23 mouse cellular contexts compared by ENCODE assay signal in the genomic region with DNA sequence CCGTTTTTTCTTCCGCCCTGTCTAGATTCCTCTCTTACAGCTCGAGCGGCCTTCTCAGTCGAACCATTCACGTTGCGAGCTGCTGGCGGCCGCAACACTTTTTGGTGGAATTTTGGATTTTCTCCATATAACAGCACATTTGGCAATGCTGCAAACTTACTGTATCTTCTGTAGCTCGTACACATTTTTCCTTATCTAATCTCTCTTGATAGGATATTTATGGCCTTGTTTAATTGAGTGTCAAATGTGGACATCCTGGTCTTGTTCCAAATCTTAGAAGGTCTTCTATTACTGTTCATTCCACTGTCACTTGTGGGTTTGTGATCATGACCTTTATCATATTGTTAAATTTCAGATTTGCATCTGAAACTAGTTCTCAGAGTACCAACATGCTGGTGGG.
DNase-seq lines count a peak whose midpoint lies in the region; ATAC-seq and TF ChIP-seq lines count a peak whose summit lies in the region.
"Had no signal": no experiment of that assay in that cellular context is flagged by ENCODE, and none has a peak within 500 bp of the region (broad histone marks: within the 10 kb centered on the region; RNA-seq: fewer than 3 reads in every experiment).

No protein-coding gene starts in this region.

- TF ChIP-seq CTCF in lung, embryonic 14.5 days (IDR thresholded peaks at IDR 0.05; ENCODE audit: low read depth) = no peak
- TF ChIP-seq CTCF in lung, adult 2 months (IDR thresholded peaks at IDR 0.05; ENCODE audit: insufficient read depth, low read length) = no peak

- no peak for TF ChIP-seq POLR2A in lung, adult 2 months (IDR thresholded peaks at IDR 0.05; ENCODE audit: borderline replicate concordance, extremely low read depth, low read depth, low read length)

- H3K4me2 ChIP-seq in lung, embryonic 14.5 days = no peak overlapping the region
- H3K4me2 ChIP-seq in lung, embryonic 15.5 days = no peak overlapping the region
- H3K4me2 ChIP-seq in lung, embryonic 16.5 days (ENCODE audit: low read depth, low read length) = no peak overlapping the region

- H3K9me3 ChIP-seq in lung, embryonic 14.5 days (ENCODE audit: low read depth, low read length) = no peaks in the 10 kb centered on the region
- no peaks in the 10 kb centered on the region for H3K9me3 ChIP-seq in lung, embryonic 15.5 days
- no peaks in the 10 kb centered on the region for H3K9me3 ChIP-seq in lung, embryonic 16.5 days (ENCODE audit: control insufficient read depth, low read length)
- H3K9me3 ChIP-seq: G1E had no signal

- no peak overlapping the region for H3K4me3 ChIP-seq in lung, embryonic 14.5 days (ENCODE audit: low read depth, low read length)
- H3K4me3 ChIP-seq in lung, embryonic 15.5 days = no peak overlapping the region
- no peak overlapping the region for H3K4me3 ChIP-seq in lung, embryonic 16.5 days (ENCODE audit: low read length)
- H3K4me3 ChIP-seq in lung, adult 2 months (replicated peaks; ENCODE audit: extremely low read depth, low read depth, low read length) = no peak overlapping the region

- ATAC-seq in lung, embryonic 14.5 days (ENCODE audit: insufficient read depth) = no peak
- ATAC-seq in lung, embryonic 15.5 days (ENCODE audit: borderline replicate concordance, extremely low read depth, low FRiP score, low TSS enrichment) = peak; percentile 83; the same call in 1 of the 2 replicates
- peak; percentile 81 for ATAC-seq in lung, embryonic 16.5 days (ENCODE audit: low read depth)
- ATAC-seq: activated CD4-positive, CD25-positive, alpha-beta regulatory T cell, adult 4 months; CD4-positive, CD25-positive, alpha-beta regulatory T cell, adult 4 months; Patski had no signal

- DNase-seq in lung, embryonic 14.5 days = peak; percentile 70
- no peak for DNase-seq in lung, postnatal 25 days (ENCODE audit: low spot score)
- no peak for DNase-seq in lung, postnatal 10 days
- no peak for DNase-seq in lung, adult 2 months
- DNase-seq in MN1 (ENCODE audit: low spot score) = peak; percentile 3
- DNase-seq in heart, adult 18-20 months = no peak
- DNase-seq: adrenal gland, adult 2 months; adrenal gland, adult 8-10 months; adrenal gland, postnatal 10 days; adrenal gland, postnatal 14 days; adrenal gland, postnatal 25 days; adrenal gland, postnatal 36 days; B cell, adult 2 months; cerebellum, adult 11 months; cerebellum, adult 11-12 months; cerebellum, adult 18-20 months had no signal

- WGBS in lung, embryonic 14.5 days = 61% methylated on average over 10 of the region's 10 CpGs
- 71% methylated on average over 10 of the region's 10 CpGs for WGBS in lung, embryonic 15.5 days
- WGBS in lung, embryonic 16.5 days = 68% methylated on average over 10 of the region's 10 CpGs
- 78% methylated on average over 10 of the region's 10 CpGs for WGBS in lung, adult 2 months

- no peaks in the 10 kb centered on the region for H3K4me1 ChIP-seq in lung, embryonic 14.5 days (ENCODE audit: insufficient read depth)
- no peaks in the 10 kb centered on the region for H3K4me1 ChIP-seq in lung, embryonic 15.5 days
- no peaks in the 10 kb centered on the region for H3K4me1 ChIP-seq in lung, embryonic 16.5 days (replicated peaks; ENCODE audit: control insufficient read depth, insufficient read depth, low read length)
- no peaks in the 10 kb centered on the region for H3K4me1 ChIP-seq in lung, adult 2 months (ENCODE audit: control insufficient read depth, insufficient read depth, low read length)

- no peak overlapping the region for H3K27ac ChIP-seq in lung, embryonic 14.5 days (ENCODE audit: low read depth)
- no peak overlapping the region for H3K27ac ChIP-seq in lung, embryonic 15.5 days
- no peak overlapping the region for H3K27ac ChIP-seq in lung, embryonic 16.5 days (ENCODE audit: low read length)

- H3K9ac ChIP-seq in lung, embryonic 14.5 days = no peak overlapping the region
- no peak overlapping the region for H3K9ac ChIP-seq in lung, embryonic 15.5 days
- H3K9ac ChIP-seq in lung, embryonic 16.5 days (ENCODE audit: low read length) = no peak overlapping the region

- H3K36me3 ChIP-seq in lung, embryonic 14.5 days (ENCODE audit: insufficient read depth) = no peaks in the 10 kb centered on the region
- no peaks in the 10 kb centered on the region for H3K36me3 ChIP-seq in lung, embryonic 15.5 days
- H3K36me3 ChIP-seq in lung, embryonic 16.5 days (ENCODE audit: control insufficient read depth, insufficient read depth, low read length) = no peaks in the 10 kb centered on the region
- H3K36me3 ChIP-seq: G1E had no signal

- H3K27me3 ChIP-seq in lung, embryonic 14.5 days (ENCODE audit: insufficient read depth, low read length) = no peaks in the 10 kb centered on the region
- H3K27me3 ChIP-seq in lung, embryonic 15.5 days = no peaks in the 10 kb centered on the region
- H3K27me3 ChIP-seq in lung, embryonic 16.5 days (ENCODE audit: control insufficient read depth, insufficient read depth, low read depth, low read length) = no peaks in the 10 kb centered on the region
- H3K27me3 ChIP-seq: CH12.LX, Patski had no signal

Comparison
In these comparisons a context has a peak if more than half of its experiments do, and no peak if none do; other contexts are left out.
1. DNase-seq: peak in lung, embryonic 14.5 days (single experiment) and MN1 (single experiment); none in lung, postnatal 25 days (single experiment), lung, postnatal 10 days (single experiment), lung, adult 2 months (single experiment) and heart, adult 18-20 months (0 of 2).